Mouse (Mus musculus) CH12.LX (cell line): ENCODE data around the gene Sema3f.

Experiments used
- CHD1 ChIP-seq: IDR thresholded peaks from 2 replicates; pipeline ENCODE4 v1.6.1; 2012; ENCODE audit warnings: low read depth, low read length, improper control_type of control experiment, inconsistent platforms
- CHD2 ChIP-seq: IDR thresholded peaks from 2 replicates; pipeline ENCODE4 v1.6.1; 2011; ENCODE audit warnings: low read length, improper control_type of control experiment
- CTCF ChIP-seq, 2 experiments: IDR thresholded peaks in 1 of 2; conservative IDR thresholded peaks in 1 of 2; 2 replicates each; pipeline ENCODE4 v1.5.1; 2011 to 2012; ENCODE audit warnings: low read depth in 2 of 2, low read length in 2 of 2, improper control_type of control experiment in 1 of 2, inconsistent platforms in 1 of 2, mild to moderate bottlenecking in 1 of 2, moderate library complexity in 1 of 2
- E2F4 ChIP-seq: IDR thresholded peaks from 2 replicates; pipeline ENCODE4 v1.6.1; 2011; ENCODE audit warnings: low read depth, low read length, improper control_type of control experiment; ENCODE audit not compliant: insufficient replicate concordance
- EP300 ChIP-seq: IDR thresholded peaks from 2 replicates; pipeline ENCODE4 v1.6.1; 2011; ENCODE audit warnings: low read length, improper control_type of control experiment
- GABPA ChIP-seq: IDR thresholded peaks from 2 replicates; pipeline ENCODE4 v1.6.1; 2012; ENCODE audit warnings: low read depth, low read length, improper control_type of control experiment, inconsistent platforms; ENCODE audit not compliant: insufficient replicate concordance
- HCFC1 ChIP-seq: IDR thresholded peaks from 2 replicates; pipeline ENCODE4 v1.6.1; 2012; ENCODE audit warnings: low read depth, mild to moderate bottlenecking, inconsistent platforms, low read length, improper control_type of control experiment
- MAFK ChIP-seq: IDR thresholded peaks from 2 replicates; pipeline ENCODE4 v1.6.1; 2011; ENCODE audit warnings: low read length, improper control_type of control experiment; ENCODE audit not compliant: insufficient replicate concordance
- MAX ChIP-seq: IDR thresholded peaks from 2 replicates; pipeline ENCODE4 v1.6.1; 2011; ENCODE audit warnings: low read length, improper control_type of control experiment
- POLR2A ChIP-seq: IDR thresholded peaks from 2 replicates; pipeline ENCODE4 v1.6.1; 2011; ENCODE audit warnings: low read depth, mild to moderate bottlenecking, improper control_type of control experiment, low read length
- UBTF ChIP-seq: IDR thresholded peaks from 2 replicates; pipeline ENCODE4 v1.6.1; 2012; ENCODE audit warnings: low read depth, mild to moderate bottlenecking, inconsistent platforms, low read length, improper control_type of control experiment, moderate library complexity
- ZNF384 ChIP-seq: IDR thresholded peaks from 2 replicates; pipeline ENCODE4 v1.6.1; 2012; ENCODE audit warnings: low read depth, low read length, improper control_type of control experiment, inconsistent platforms

DNA sequence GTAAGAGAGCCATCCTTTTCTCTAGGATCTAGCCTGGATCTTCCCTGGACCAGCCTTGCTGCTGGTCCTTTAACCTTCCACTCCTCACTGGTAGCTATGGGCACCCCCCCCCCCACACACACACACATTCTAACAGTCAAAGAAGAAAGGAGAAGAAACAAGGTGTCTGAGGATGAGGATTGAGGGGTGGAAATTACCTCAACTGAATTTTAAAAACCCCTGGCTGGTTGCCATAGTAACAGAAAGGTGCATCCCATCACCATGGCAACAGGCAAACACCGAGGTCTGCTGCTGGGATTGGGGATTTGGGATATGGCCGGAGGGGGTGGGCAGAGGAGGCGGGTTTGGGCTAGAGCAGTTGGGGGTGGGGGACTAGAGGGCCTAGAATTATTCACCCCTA is 19.4 kb upstream of the Sema3f start:
- no peak for TF ChIP-seq MAX
- no peak for TF ChIP-seq CTCF (conservative IDR thresholded peaks at IDR 0.05 in 1 of 2, IDR thresholded peaks at IDR 0.05 in 1 of 2; ENCODE audit: low read depth in 2 of 2, low read length in 2 of 2)
- no peak for TF ChIP-seq GABPA
- TF ChIP-seq CHD1: no peak
- TF ChIP-seq HCFC1: no peak
- no peak for TF ChIP-seq UBTF
- no peak for TF ChIP-seq ZNF384
- TF ChIP-seq E2F4: no peak
- TF ChIP-seq POLR2A: no peak
- no peak for TF ChIP-seq CHD2
- TF ChIP-seq EP300: no peak
- TF ChIP-seq MAFK: no peak
